Mouse (Mus musculus) lung, embryonic 14.5 days (tissue): Measurements from ENCODE around the gene Inafm1. TPM values are rescaled to one million over a fixed set of nuclear protein-coding genes. Genes with fewer than 3 reads are reported as not detected.
A peak's percentile ranks its signal among the peaks of the same experiment; 100 is the strongest.

Experiments used
- ATAC-seq: fragments of 200-750 bp; cut with Nextera tagmentation; 2 replicates; pipeline ENCODE4 v1.8.0; 2017; ENCODE audit warnings: mild to moderate bottlenecking, moderate TSS enrichment, moderate library complexity; ENCODE audit not compliant: insufficient read depth
- DNase-seq: peaks from one replicate; pipeline ENCODE4 v3.0.0-alpha.2; 2015
- H3K27ac ChIP-seq: fragments of 300-500 bp; sonication (generic); 2 replicates; pipeline ENCODE4 v1.5.1; 2014; ENCODE audit warnings: low read depth, mild to moderate bottlenecking, moderate library complexity
- H3K27me3 ChIP-seq: fragments of 300-500 bp; sonication (generic); 2 replicates; pipeline ENCODE4 v1.6.1; 2014; ENCODE audit warnings: low read length, control low read depth; ENCODE audit not compliant: insufficient read depth
- H3K36me3 ChIP-seq: fragments of 300-500 bp; sonication (generic); 2 replicates; pipeline ENCODE4 v1.6.1; 2014; ENCODE audit warnings: control low read depth; ENCODE audit not compliant: insufficient read depth
- H3K4me1 ChIP-seq: fragments of 300-500 bp; sonication (generic); 2 replicates; pipeline ENCODE4 v1.6.1; 2014; ENCODE audit warnings: antibody characterized with exemption, control low read depth; ENCODE audit not compliant: insufficient read depth
- H3K4me2 ChIP-seq: fragments of 300-500 bp; sonication (generic); 2 replicates; pipeline ENCODE4 v1.6.1; 2014; ENCODE audit warnings: mild to moderate bottlenecking
- H3K4me3 ChIP-seq: fragments of 300-500 bp; sonication (generic); 2 replicates; pipeline ENCODE4 v1.5.1; 2014; ENCODE audit warnings: low read depth, low read length
- H3K9ac ChIP-seq: fragments of 300-500 bp; sonication (generic); 2 replicates; pipeline ENCODE4 v1.6.1; 2014
- H3K9me3 ChIP-seq: fragments of 300-500 bp; sonication (generic); 2 replicates; pipeline ENCODE4 v1.6.1; 2016; ENCODE audit warnings: low read depth, low read length, control low read depth
- CTCF ChIP-seq: IDR thresholded peaks from 2 replicates; pipeline ENCODE4 v1.5.1; 2016; ENCODE audit warnings: antibody characterized with exemption, low read depth
- WGBS: fragments of 180-500 bp; shearing (Covaris S2); extraction: QIAGEN DNeasy Blood & Tissue Kit; methylation state at CpG from one replicate; pipeline ENCODE4 v1.1.7; 2014; 5-methylcytosine and 5-hydroxymethylcytosine counted together
- polyA plus RNA-seq: library from polyadenylated mRNA; unstranded; fragments of >200 nt; fragmentation: Nextera tagmentation; extraction: Ambion mirVana; gene quantifications from 2 replicates; pipeline ENCODE4 v1.2.1, GENCODE M21; 2014

Inafm1 gene
- polyA plus RNA-seq, 1 experiment from 2014 or later: 14.5 TPM

- Histone ChIP-seq H3K36me3 (no peaks in the 10 kb centered on the region), H3K9me3 (no peaks in the 10 kb centered on the region), H3K27ac (peak overlapping the region; percentile 76), H3K4me3 (no peak overlapping the region), H3K27me3 (no peaks in the 10 kb centered on the region), H3K4me2 (peak overlapping the region; percentile 73), H3K4me1 (no peaks in the 10 kb centered on the region), H3K9ac (no peak overlapping the region)
- 21% methylated on average over 2 of the region's 2 CpGs for whole genome bisulfite sequencing
- ATAC-seq: 0 out of 2 replicates have a peak, but pooled peaks have one; percentile 2
- no peak for DNase-seq
- no peak for TF ChIP-seq CTCF
Observed at GRCm38 (mm10) chr7:16296146-16296545, 22.7 kb upstream of the Inafm1 start.

DNA sequence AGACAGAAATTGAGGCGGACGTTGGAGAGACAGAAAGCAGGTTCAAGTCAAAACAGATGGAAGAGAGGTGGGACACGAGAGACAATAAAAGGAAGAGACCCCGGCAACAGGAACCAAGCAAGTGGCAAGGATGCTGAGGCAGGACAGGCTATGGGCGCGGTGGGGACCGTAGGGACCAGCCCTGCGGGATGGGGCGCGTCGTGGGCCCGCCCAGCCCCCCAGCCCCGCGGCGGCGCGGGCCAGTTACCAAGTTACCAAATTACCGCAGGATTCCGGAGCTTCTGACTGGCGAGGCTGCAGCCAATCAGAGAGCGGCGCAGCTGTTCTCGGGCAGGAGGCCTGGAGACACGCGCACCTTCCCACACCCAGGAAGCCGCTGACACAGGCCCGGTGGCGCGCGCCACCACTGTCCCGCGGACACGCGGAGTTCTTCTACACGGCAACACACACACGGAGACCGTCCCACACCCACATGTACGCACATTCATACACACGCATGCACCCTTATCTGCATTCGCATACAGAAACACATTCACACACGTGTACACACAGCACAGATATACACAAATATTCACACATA, 22.0 kb upstream of the Inafm1 start:
- H3K4me1 ChIP-seq: no peaks in the 10 kb centered on the region
- H3K4me3 ChIP-seq: peak overlapping the region; percentile 38
- no peak for TF ChIP-seq CTCF
- H3K36me3 ChIP-seq: no peaks in the 10 kb centered on the region
- no peaks in the 10 kb centered on the region for H3K27me3 ChIP-seq
- WGBS: 2% methylated on average over 40 of the region's 41 CpGs
- DNase-seq: peak; percentile 86
- peak; percentile 53 for ATAC-seq
- no peaks in the 10 kb centered on the region for H3K9me3 ChIP-seq
- H3K27ac ChIP-seq: peak overlapping the region; percentile 78
- H3K9ac ChIP-seq: peak overlapping the region; percentile 38
- H3K4me2 ChIP-seq: peak overlapping the region; percentile 73

- H3K36me3 ChIP-seq: no peaks in the 10 kb centered on the region
- no peaks in the 10 kb centered on the region for H3K27me3 ChIP-seq
- DNase-seq (peak; percentile 98), ATAC-seq (peak; percentile 82)
- H3K4me1 ChIP-seq: no peaks in the 10 kb centered on the region
- TF ChIP-seq CTCF: peak; percentile 99
- no peaks in the 10 kb centered on the region for H3K9me3 ChIP-seq
- H3K27ac ChIP-seq: peak overlapping the region; percentile 78
- H3K4me2 ChIP-seq: peak overlapping the region; percentile 73
- peak overlapping the region; percentile 38 for H3K9ac ChIP-seq
- H3K4me3 ChIP-seq: peak overlapping the region; percentile 38
- under 1% methylated on average over 23 of the region's 23 CpGs for WGBS
Observed at GRCm38 (mm10) chr7:16294837-16295236, 21.4 kb upstream of the Inafm1 start.

DNA sequence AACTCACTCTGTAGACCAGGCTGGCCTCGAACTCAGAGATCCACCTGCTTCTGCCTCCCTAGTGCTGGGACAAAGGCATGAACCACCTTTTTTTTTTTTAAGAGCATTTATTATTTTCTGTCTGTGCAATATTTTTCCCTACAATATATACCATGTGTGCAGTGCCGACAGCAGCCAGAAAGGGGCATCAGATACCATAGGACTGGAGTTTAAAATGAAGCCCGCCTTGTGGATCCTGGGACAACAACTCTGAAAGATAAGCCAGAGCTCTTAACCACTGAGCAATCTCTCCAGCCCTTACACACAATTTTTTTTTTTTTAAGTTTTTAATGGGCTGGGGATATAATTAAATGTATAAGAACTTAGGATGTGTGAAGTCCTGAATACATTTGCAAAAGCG, 20.9 kb upstream of the Inafm1 start:
- no peaks in the 10 kb centered on the region for H3K4me1 ChIP-seq
- H3K36me3 ChIP-seq: no peaks in the 10 kb centered on the region
- H3K4me2 ChIP-seq: peak overlapping the region; percentile 73
- DNase-seq (peak; percentile 82), ATAC-seq (no peak)
- H3K27me3 ChIP-seq: no peaks in the 10 kb centered on the region
- peak overlapping the region; percentile 37; the same call in 1 of the 2 replicates for H3K27ac ChIP-seq
- H3K4me3 ChIP-seq: no peak overlapping the region
- WGBS: 28% methylated on average over 4 of the region's 4 CpGs
- TF ChIP-seq CTCF: no peak; the same call in 1 of the 2 replicates
- peak overlapping the region; percentile 38; the same call in 1 of the 2 replicates for H3K9ac ChIP-seq
- no peaks in the 10 kb centered on the region for H3K9me3 ChIP-seq

DNA sequence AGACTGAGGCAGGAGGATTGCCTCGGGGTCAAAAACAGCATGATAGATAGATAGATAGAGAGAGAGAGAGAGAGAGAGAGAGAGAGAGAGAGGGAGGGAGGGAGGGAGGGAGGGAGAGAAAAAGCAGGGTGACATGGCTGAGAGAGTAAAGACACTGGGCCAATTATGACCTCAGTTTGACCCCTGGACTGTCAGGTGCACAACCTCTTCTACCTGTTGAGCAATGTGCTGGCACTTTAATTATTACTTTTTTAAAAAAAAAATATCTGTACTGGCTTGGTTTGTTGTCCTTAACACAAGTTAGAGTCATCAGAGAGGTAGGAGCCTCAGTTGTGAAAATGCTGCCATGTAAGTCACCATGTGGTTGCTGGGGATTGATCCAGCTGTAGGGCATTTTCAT, 14.4 kb upstream of the Inafm1 start:
- H3K4me3 ChIP-seq: no peak overlapping the region
- H3K4me1 ChIP-seq: no peaks in the 10 kb centered on the region
- no peak overlapping the region for H3K9ac ChIP-seq
- no peak overlapping the region for H3K27ac ChIP-seq
- no peak for ATAC-seq
- DNase-seq: no peak
- no peak for TF ChIP-seq CTCF
- WGBS: 67% methylated on average over 1 of the region's 1 CpGs
- H3K9me3 ChIP-seq: no peaks in the 10 kb centered on the region
- no peak overlapping the region for H3K4me2 ChIP-seq
- peaks cover 17% of the 10 kb centered on the region for H3K36me3 ChIP-seq
- no peaks in the 10 kb centered on the region for H3K27me3 ChIP-seq

- Histone ChIP-seq H3K4me2 (peak overlapping the region; percentile 71), H3K9me3 (no peaks in the 10 kb centered on the region), H3K9ac (peak overlapping the region; percentile 64), H3K36me3 (peaks cover 25% of the 10 kb centered on the region), H3K4me1 (no peaks in the 10 kb centered on the region), H3K27ac (peak overlapping the region; percentile 93), H3K27me3 (no peaks in the 10 kb centered on the region), H3K4me3 (peak overlapping the region; percentile 57)
- no peak for DNase-seq
- TF ChIP-seq CTCF: no peak
- WGBS: 67% methylated on average over 2 of the region's 2 CpGs
- ATAC-seq: no peak
Observed at GRCm38 (mm10) chr7:16287016-16287415, 13.6 kb upstream of the Inafm1 start.

- Histone ChIP-seq H3K9ac (peak within 1 kb of the TSS; percentile 64), H3K27ac (peak within 1 kb of the TSS; percentile 93), H3K4me3 (peak within 1 kb of the TSS; percentile 57), H3K27me3 (no peaks in the 10 kb centered on the region), H3K36me3 (peaks cover 32% of the 10 kb centered on the region), H3K4me2 (peak within 1 kb of the TSS; percentile 71), H3K9me3 (no peaks in the 10 kb centered on the region), H3K4me1 (no peaks in the 10 kb centered on the region)
- TF ChIP-seq CTCF: no peak
- DNase-seq (peak; percentile 100), ATAC-seq (peak; percentile 91)
- WGBS: under 1% methylated on average over 70 of the region's 70 CpGs
Observed at GRCm38 (mm10) chr7:16286026-16286961, 12.9 kb upstream of the Inafm1 start, which contains the start of gene Ccdc9. TSS of gene Ccdc9 (minus strand) at chr7:16286795.
